Mouse (Mus musculus) hindbrain, embryonic 15.5 days (tissue): Measurements from ENCODE around the gene Ikzf3. TPM values are rescaled to one million over a fixed set of nuclear protein-coding genes. Genes with fewer than 3 reads are reported as not detected.

ENCODE experiments used
- ATAC-seq: fragments of 200-750 bp; cut with Nextera tagmentation; 2 replicates; pipeline ENCODE4 v1.8.0; 2017; ENCODE audit warnings: low read depth, moderate number of reproducible peaks, moderate TSS enrichment; ENCODE audit not compliant: low FRiP score
- H3K27ac ChIP-seq: fragments of 300-500 bp; sonication (generic); replicated peaks from 2 replicates; pipeline ENCODE4 v1.5.1; 2015; ENCODE audit warnings: mild to moderate bottlenecking, inconsistent platforms
- H3K27me3 ChIP-seq: fragments of 300-500 bp; sonication (generic); 2 replicates; pipeline ENCODE4 v1.6.1; 2015; ENCODE audit warnings: control low read depth, inconsistent platforms
- H3K36me3 ChIP-seq: fragments of 300-500 bp; sonication (generic); 2 replicates; pipeline ENCODE4 v1.6.1; 2015; ENCODE audit warnings: control low read depth, inconsistent platforms
- H3K4me1 ChIP-seq: fragments of 300-500 bp; sonication (generic); replicated peaks from 2 replicates; pipeline ENCODE4 v1.6.1; 2015; ENCODE audit warnings: control low read depth, inconsistent platforms
- H3K4me2 ChIP-seq: fragments of 300-500 bp; sonication (generic); 2 replicates; pipeline ENCODE4 v1.6.1; 2015; ENCODE audit warnings: moderate library complexity, mild to moderate bottlenecking, inconsistent platforms
- H3K4me3 ChIP-seq: fragments of 300-500 bp; sonication (generic); 2 replicates; pipeline ENCODE4 v1.5.1; 2015; ENCODE audit warnings: mild to moderate bottlenecking, inconsistent platforms
- H3K9ac ChIP-seq: fragments of 300-500 bp; sonication (generic); 2 replicates; pipeline ENCODE4 v1.6.1; 2015; ENCODE audit warnings: inconsistent platforms
- H3K9me3 ChIP-seq: fragments of 300-500 bp; sonication (generic); 2 replicates; pipeline ENCODE4 v1.6.1; 2016; ENCODE audit warnings: control low read depth, inconsistent platforms
- WGBS: fragments of 180-500 bp; shearing (Covaris S2); methylation state at CpG from one replicate; pipeline ENCODE4 v1.1.7; 2015; 5-methylcytosine and 5-hydroxymethylcytosine counted together
- polyA plus RNA-seq: library from polyadenylated mRNA; unstranded; fragments of >200 nt; fragmentation: Nextera tagmentation; extraction: Ambion mirVana; gene quantifications from 2 replicates; pipeline ENCODE4 v1.2.1, GENCODE M21; 2015

The Ikzf3 gene
- polyA plus RNA-seq, 1 experiment from 2014 or later = not detected

DNA sequence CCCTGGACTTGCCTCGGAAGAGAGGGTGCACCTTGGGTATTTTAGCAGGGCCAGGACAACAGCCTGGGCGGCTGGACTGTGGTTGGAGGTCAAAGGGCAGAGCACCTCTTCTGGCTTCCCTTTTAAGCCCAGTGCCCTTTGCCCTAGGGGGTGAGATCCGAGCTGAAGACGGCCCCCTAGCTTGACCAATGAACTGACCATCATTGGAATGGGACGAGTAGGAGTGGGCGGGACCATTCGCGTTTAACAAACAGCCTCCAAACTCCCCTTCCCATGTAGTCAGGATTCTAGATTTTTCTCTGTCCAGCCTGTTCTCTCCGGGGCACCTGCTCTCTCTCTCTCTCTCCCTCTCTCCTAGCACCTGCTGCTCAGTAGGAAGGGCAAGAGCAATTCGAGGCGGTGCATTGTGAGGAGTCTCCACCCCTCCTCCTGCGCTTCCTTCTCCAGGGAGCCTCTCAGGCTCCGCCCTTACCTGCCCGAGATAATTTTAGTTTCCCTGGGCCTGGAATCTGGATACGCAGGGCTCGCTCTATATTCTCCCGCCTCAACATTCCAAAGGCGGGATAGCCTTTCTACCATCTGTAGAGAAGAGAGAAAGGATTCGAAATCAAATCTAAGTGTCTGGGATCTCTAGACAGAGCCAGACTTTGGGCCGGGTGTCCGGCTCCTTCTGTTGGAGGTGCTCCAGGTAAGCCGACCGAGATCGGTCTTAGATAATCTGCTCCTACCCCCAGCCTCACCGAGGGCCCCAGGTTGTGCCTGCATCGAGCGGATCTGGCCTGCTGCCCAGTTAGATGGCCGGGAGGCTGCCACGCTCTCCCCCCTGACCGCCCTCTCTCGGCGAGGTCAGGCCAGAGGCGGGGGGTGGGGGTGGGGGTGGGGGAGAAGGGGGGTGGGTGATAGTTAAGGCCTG, 99.0 kb downstream of the Ikzf3 start:
- Histone ChIP-seq H3K9me3 (no peaks in the 10 kb centered on the region), H3K4me2 (peak overlapping the region; percentile 22), H3K27me3 (peaks cover 36% of the 10 kb centered on the region), H3K9ac (no peak overlapping the region), H3K36me3 (no peaks in the 10 kb centered on the region), H3K4me1 (peaks cover 6% of the 10 kb centered on the region), H3K27ac (no peak overlapping the region), H3K4me3 (peak overlapping the region; percentile 5; the same call in 1 of the 2 replicates)
- no peak for ATAC-seq
- WGBS = 5% methylated on average over 31 of the region's 33 CpGs

DNA sequence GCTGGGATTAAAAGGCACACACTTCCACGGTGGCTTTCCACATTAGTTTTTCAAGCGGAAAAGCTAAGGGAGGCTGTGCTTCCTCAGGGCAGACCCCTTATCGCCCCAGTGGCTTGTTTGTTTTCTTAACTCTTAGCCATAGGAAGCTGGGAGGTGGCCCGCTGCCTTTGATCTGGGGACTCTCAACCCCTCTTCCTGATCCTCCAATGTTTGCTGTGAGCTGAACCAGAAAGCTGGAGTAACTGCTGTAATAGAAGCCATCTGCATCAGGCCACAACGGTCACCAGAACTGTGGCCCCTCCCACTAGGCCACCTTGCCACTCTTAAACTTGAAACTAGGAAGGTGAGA, 99.6 kb downstream of the Ikzf3 start, which contains the start of gene Grb7:
Gene Grb7, plus strand, starts transcription at position 182 of the 349 bp plus-strand sequence.
- Histone ChIP-seq H3K4me3 (peak within 1 kb of the TSS; percentile 5; the same call in 1 of the 2 replicates), H3K27ac (no peak within 1 kb of the TSS), H3K36me3 (no peaks in the 10 kb centered on the region), H3K4me2 (peak within 1 kb of the TSS; percentile 22), H3K9me3 (no peaks in the 10 kb centered on the region), H3K4me1 (peaks cover 6% of the 10 kb centered on the region), H3K27me3 (peaks cover 36% of the 10 kb centered on the region), H3K9ac (no peak within 1 kb of the TSS)
- no peak for ATAC-seq
- WGBS = 12% methylated on average over 5 of the region's 5 CpGs

DNA sequence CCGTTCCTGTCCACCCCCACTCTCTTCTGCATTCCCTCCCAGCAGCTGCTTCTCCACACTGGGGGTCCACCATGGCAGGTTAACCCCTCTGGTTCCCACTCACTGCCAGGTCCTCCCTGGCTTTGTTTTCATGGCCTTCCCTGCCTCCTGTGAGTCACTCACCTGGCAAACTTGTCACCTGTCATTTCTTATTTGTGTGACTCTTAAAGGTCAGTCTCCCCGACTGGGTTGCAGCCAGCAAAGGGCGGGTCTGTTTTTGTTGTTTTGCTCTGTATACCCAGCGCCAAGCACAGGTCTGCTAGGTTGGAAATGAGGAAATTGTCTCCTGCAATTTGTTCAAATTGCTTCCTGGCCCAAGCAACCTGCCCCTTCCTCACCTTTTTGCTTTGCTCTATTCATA, 100.2 kb downstream of the Ikzf3 start:
- Histone ChIP-seq H3K36me3 (no peaks in the 10 kb centered on the region), H3K4me1 (peaks cover 6% of the 10 kb centered on the region), H3K9me3 (no peaks in the 10 kb centered on the region), H3K27me3 (peaks cover 36% of the 10 kb centered on the region), H3K4me3 (no peak overlapping the region), H3K9ac (no peak overlapping the region), H3K27ac (no peak overlapping the region), H3K4me2 (no peak overlapping the region)
- ATAC-seq = no peak
- WGBS = 72% methylated on average over 4 of the region's 4 CpGs

DNA sequence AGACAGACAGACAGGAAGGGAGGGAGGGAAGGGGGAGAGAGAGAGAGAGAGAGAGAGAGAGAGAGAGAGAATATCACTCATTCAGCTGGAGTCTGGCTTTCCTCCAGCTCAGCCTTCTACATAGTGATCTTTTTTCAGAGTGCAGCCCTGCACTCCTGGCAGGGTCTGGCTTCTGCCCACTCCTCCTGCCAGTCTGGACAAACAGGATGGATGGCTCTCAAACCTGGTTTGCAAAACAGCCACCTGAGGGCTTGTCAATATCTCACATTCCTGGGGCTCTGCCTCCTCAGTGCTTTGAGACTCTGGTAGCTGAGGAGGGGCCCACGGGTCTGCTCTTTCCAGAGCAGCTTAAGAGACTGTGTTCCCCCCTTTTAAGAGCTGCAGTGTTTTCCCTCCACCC, 100.6 kb downstream of the Ikzf3 start:
- ATAC-seq = no peak
- Histone ChIP-seq H3K36me3 (no peaks in the 10 kb centered on the region), H3K27me3 (peaks cover 36% of the 10 kb centered on the region), H3K4me2 (no peak overlapping the region), H3K9ac (no peak overlapping the region), H3K4me3 (no peak overlapping the region), H3K27ac (no peak overlapping the region), H3K9me3 (no peaks in the 10 kb centered on the region), H3K4me1 (peaks cover 6% of the 10 kb centered on the region)
- WGBS = 65% methylated on average over 1 of the region's 1 CpGs

DNA sequence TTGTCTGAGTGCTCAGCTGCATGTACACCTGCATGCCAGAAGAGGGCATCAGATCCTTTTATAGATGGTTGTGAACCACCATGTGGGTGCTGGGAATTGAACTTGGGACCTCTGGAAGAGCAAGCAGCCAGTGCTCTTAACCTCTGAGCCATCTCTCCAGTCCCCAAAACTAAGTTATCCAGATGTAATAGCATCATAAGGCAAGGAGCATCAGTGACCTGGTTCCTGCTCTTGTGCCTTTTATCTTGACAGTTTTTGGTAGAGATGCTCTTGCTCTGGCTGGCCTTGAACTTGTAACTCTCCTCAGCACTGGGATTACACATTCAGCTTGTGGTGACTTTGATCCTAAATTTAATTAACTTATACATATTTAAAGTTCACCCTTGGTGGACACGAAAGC, 102.1 kb downstream of the Ikzf3 start:
- Histone ChIP-seq H3K36me3 (no peaks in the 10 kb centered on the region), H3K27me3 (peaks cover 30% of the 10 kb centered on the region), H3K4me3 (no peak overlapping the region), H3K9me3 (no peaks in the 10 kb centered on the region), H3K4me1 (peaks cover 6% of the 10 kb centered on the region), H3K9ac (no peak overlapping the region), H3K27ac (no peak overlapping the region), H3K4me2 (no peak overlapping the region)
- 97% methylated on average over 1 of the region's 1 CpGs for WGBS
- no peak for ATAC-seq

DNA sequence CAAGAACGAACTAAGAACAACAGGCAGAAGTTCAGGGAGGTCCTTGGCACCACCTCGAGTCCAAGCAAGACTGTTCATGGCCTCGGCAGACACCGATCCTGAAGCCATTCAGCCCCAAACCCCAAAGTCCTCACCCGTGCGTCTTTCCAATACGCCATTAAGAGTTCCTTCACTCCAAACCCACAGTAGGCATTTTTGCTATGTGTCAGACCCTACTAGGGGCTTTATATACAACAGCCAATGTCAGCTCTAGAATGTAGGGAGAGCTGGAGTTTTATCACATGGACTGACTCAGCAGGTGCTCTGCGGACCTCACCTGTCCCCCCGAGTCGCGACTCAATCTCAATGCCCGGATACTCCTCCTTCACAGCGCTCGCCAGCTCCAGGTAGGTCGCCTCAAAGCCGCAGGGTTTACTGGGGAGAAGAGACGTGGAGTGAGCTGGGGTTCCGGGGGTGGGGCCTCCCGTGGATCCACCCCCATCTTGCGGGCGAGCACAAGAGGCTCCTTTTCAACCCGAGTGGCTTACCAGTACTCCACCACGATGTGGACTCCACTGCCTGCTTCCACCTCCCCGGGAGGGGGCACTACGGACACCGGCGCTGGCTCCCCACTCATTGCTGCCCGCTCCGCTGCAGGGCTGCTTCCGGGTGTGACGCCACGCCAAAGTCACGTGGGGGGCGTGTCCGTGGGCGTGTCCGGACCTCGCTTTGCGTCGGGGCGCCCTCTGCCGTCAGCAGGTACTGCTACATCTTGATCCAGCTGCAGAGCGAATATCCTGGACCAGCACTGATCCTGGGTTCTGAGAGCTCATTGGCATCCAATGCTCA, 107.3 kb downstream of the Ikzf3 start, which contains the start of gene Mien1:
Gene Mien1, minus strand, starts transcription at position 661 of the 828 bp plus-strand sequence.
- Histone ChIP-seq H3K9ac (peak within 1 kb of the TSS; percentile 52), H3K9me3 (no peaks in the 10 kb centered on the region), H3K36me3 (no peaks in the 10 kb centered on the region), H3K27me3 (no peaks in the 10 kb centered on the region), H3K4me1 (peaks cover 7% of the 10 kb centered on the region), H3K4me3 (peak within 1 kb of the TSS; percentile 62), H3K4me2 (peak within 1 kb of the TSS; percentile 68), H3K27ac (peak within 1 kb of the TSS; percentile 75)
- 2% methylated on average over 43 of the region's 43 CpGs for WGBS
- peak; percentile 90 for ATAC-seq

DNA sequence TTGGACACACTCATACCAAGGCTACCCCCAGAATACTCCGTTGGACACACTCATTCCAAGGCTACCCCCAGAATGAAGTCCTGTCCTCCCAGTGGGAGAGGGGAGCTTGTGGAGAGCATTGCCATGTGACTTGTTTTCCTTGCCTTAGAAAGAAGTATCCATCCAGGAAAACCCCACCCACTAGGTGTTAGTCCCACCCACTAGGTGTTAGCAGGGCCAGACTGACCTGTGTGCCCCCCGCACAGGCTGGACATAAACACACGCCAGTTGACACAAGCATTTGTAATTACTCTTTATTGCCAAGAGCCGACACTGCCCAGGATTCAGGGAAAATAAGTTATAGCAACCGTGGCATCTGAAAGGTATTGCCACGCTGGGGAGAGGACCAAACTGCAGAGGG, 108.4 kb downstream of the Ikzf3 start:
- WGBS = 89% methylated on average over 6 of the region's 6 CpGs
- H3K4me1 ChIP-seq = peaks cover 7% of the 10 kb centered on the region
- H3K27ac ChIP-seq = no peak overlapping the region
- no peaks in the 10 kb centered on the region for H3K27me3 ChIP-seq
- no peaks in the 10 kb centered on the region for H3K36me3 ChIP-seq
- H3K9ac ChIP-seq = no peak overlapping the region
- no peak for ATAC-seq
- H3K9me3 ChIP-seq = no peaks in the 10 kb centered on the region
- H3K4me2 ChIP-seq = no peak overlapping the region
- H3K4me3 ChIP-seq = no peak overlapping the region

DNA sequence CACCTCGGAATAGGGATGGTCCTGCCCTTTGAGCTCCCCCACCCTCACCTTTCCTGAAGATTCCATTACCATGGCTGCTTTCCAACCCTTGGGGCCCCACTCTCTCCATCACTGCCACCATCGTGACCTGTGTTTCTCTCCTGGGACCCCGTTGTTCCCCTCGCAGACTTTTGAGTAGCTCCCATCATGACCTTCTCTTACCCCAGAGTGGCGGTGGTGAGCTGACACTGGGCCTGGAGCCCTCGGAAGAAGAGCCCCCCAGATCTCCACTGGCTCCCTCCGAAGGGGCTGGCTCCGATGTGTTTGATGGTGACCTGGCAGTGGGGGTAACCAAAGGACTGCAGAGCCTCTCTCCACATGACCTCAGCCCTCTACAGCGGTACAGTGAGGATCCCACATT, 110.1 kb downstream of the Ikzf3 start:
- Histone ChIP-seq H3K36me3 (no peaks in the 10 kb centered on the region), H3K27ac (no peak overlapping the region), H3K9me3 (no peaks in the 10 kb centered on the region), H3K9ac (no peak overlapping the region), H3K4me2 (no peak overlapping the region), H3K4me3 (no peak overlapping the region), H3K27me3 (no peaks in the 10 kb centered on the region), H3K4me1 (peaks cover 7% of the 10 kb centered on the region)
- ATAC-seq = no peak
- 91% methylated on average over 9 of the region's 9 CpGs for WGBS

DNA sequence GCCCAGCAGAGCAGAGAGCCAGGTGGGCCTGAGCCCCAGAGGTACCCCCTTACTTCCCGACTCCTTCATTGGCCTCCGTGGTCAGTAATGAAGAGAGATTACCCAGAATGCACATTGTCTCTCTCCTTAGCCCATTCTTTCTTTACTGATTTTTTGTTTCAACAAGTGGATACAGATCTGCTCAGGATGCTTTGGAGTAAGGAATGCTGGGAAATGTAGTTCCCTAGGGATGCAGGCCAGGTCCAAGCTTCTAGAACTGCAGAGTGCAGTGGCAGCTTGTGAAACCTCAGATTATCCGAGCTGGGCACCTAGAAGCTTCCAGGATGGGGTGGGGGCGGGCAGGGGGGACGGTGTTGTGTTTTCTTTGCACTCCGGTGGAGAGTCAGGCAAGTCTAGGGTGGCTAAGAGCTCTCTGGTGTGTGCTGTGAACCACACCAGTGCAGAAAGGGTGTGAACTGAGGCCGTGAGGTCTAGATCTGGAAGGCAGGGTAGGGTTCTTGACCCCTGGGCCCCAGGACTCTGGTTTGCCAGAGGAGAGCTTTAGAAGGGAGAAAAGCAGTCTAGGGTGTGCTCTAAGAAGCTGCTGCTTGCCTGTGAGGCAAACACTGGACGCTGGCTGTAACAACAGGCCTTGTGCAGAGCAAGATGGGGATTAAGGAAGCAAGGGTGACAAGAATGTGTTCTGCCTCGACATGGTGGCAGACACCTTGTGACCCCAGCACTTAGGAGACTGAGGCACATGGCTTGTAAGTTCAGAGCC, 113.9 kb downstream of the Ikzf3 start:
- Histone ChIP-seq H3K4me3 (no peak overlapping the region), H3K36me3 (no peaks in the 10 kb centered on the region)

DNA sequence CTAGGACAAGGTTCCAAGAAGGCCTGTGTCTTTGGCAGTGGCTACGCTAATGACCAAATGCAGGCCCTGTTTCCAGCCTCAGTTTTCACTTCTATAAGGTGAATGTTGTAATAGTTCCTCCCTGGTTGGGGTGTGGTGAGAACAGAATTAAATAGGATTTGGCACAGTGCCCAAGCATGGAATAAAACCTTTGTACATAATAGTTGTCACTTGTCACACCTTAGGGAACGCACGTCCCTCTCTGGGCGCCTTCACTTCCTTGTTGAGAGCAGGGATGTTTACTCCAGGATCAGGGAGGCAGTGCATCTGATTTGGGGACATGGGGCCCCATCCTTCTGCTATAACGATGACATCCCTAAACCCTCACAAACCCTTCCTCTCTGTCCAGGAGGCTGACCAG, 117.4 kb downstream of the Ikzf3 start:
- WGBS = 88% methylated on average over 5 of the region's 5 CpGs
- no peaks in the 10 kb centered on the region for H3K4me1 ChIP-seq
- H3K9ac ChIP-seq = no peak overlapping the region
- no peak overlapping the region for H3K27ac ChIP-seq
- H3K9me3 ChIP-seq = no peaks in the 10 kb centered on the region
- ATAC-seq = no peak
- H3K4me3 ChIP-seq = no peak overlapping the region
- H3K27me3 ChIP-seq = no peaks in the 10 kb centered on the region
- H3K4me2 ChIP-seq = no peak overlapping the region
- no peaks in the 10 kb centered on the region for H3K36me3 ChIP-seq

More for the DNA sequence above, 113.9 kb downstream of the Ikzf3 start:
- Histone ChIP-seq H3K9me3 (no peaks in the 10 kb centered on the region), H3K9ac (no peak overlapping the region), H3K27me3 (no peaks in the 10 kb centered on the region), H3K4me2 (no peak overlapping the region), H3K27ac (no peak overlapping the region), H3K4me1 (no peaks in the 10 kb centered on the region)
- WGBS = 89% methylated on average over 9 of the region's 9 CpGs
- no peak for ATAC-seq

DNA sequence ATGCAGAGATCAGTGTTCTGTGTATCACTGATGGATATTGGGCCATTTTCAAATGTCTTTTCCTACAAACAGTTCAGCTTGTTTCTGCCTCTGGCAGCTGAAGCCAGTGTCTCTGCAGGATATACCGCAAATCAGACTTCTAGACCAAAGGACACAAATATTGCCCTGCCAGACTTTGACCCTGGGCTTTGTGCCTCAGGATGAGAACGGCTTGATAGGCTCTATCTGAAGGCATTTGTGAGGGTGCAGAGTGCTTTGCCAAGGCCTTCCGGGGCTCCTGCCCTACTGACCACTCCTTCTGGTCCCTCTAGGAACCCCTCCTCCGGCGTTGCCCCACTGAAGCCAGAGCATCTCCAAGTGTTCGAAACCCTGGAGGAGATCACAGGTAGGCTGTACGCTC, 119.2 kb downstream of the Ikzf3 start:
- Histone ChIP-seq H3K27ac (no peak overlapping the region), H3K4me3 (no peak overlapping the region), H3K4me1 (no peaks in the 10 kb centered on the region), H3K27me3 (no peaks in the 10 kb centered on the region), H3K36me3 (no peaks in the 10 kb centered on the region), H3K9ac (no peak overlapping the region), H3K4me2 (no peak overlapping the region), H3K9me3 (no peaks in the 10 kb centered on the region)
- 94% methylated on average over 7 of the region's 7 CpGs for WGBS
- ATAC-seq = no peak
